15 mouse cellular contexts compared by ENCODE assay signal in the genomic region with DNA sequence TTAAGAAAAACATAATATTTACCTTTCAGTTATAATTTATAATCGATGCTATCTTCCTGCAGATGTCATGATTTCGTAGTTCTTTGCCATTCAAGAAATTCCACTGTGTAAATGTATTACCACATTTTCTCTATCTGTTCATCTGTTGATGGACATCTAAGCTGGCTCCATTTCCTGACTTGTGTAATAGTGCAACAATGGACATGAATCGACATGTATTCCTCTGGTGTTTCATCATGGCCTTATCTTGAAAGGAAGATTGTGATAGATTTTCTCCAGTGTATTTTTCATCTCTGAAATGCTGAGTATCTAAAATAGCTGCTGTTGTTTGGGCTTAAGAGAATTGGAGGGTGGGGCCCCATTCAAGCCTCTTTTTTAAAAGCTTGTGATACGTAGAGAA.
"Had no signal": no experiment of that assay in that cellular context is flagged by ENCODE, and none has a peak within 500 bp of the region (broad histone marks: within the 10 kb centered on the region; RNA-seq: fewer than 3 reads in every experiment).

No protein-coding gene starts in this region.

- H3K9me3 ChIP-seq: limb, embryonic 12.5 days; limb, embryonic 15.5 days had no signal

- DNase-seq: kidney, adult 18-20 months; kidney, adult 9 months; kidney, postnatal 14 days; kidney, postnatal 4 days; left cerebral cortex, postnatal 4 days; lung, adult 18-20 months; midbrain, embryonic 14.5 days; right cerebral cortex, postnatal 14 days; right cerebral cortex, postnatal 4 days; thymus, postnatal 25 days had no signal

- H3K4me2 ChIP-seq: limb, embryonic 12.5 days; limb, embryonic 15.5 days; midbrain, embryonic 11.5 days had no signal

- H3K27me3 ChIP-seq: limb, embryonic 12.5 days; limb, embryonic 15.5 days had no signal

- H3K4me3 ChIP-seq: limb, embryonic 12.5 days; limb, embryonic 15.5 days had no signal

- H3K27ac ChIP-seq: limb, embryonic 12.5 days; limb, embryonic 15.5 days; liver, embryonic 14.5 days; macrophage had no signal

- H3K9ac ChIP-seq: limb, embryonic 12.5 days; limb, embryonic 15.5 days; liver, embryonic 14.5 days had no signal

- H3K4me1 ChIP-seq: limb, embryonic 12.5 days; limb, embryonic 15.5 days had no signal
